Mouse (Mus musculus): ENCODE results near the gene D1Ertd622e.

D1Ertd622e gene

GRCm38 (mm10) chr1:97580270-97580669 is 81.6 kb downstream of the D1Ertd622e start:
- peak; percentile 36 for DNase-seq (ENCODE audit: low spot score)

DNA sequence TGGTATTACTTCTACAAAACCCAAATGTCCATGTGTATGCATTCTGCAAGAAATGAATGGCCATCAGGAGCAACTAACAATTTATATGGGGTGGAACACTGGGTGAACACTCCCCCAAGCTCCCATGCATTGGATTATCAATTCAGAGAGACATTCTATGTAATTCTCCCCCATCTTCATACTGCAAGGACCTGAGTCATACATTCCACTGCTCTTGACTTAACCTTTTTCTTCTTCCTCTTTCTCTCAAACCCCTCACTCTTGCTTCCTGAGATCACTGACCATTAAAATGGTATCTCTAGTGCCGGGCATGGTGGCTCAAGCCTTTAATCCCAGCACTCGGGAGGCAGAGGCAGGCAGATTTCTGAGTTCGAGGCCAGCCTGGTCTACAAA is 83.9 kb downstream of the D1Ertd622e start:
- DNase-seq (ENCODE audit: low spot score), result no peak

DNA sequence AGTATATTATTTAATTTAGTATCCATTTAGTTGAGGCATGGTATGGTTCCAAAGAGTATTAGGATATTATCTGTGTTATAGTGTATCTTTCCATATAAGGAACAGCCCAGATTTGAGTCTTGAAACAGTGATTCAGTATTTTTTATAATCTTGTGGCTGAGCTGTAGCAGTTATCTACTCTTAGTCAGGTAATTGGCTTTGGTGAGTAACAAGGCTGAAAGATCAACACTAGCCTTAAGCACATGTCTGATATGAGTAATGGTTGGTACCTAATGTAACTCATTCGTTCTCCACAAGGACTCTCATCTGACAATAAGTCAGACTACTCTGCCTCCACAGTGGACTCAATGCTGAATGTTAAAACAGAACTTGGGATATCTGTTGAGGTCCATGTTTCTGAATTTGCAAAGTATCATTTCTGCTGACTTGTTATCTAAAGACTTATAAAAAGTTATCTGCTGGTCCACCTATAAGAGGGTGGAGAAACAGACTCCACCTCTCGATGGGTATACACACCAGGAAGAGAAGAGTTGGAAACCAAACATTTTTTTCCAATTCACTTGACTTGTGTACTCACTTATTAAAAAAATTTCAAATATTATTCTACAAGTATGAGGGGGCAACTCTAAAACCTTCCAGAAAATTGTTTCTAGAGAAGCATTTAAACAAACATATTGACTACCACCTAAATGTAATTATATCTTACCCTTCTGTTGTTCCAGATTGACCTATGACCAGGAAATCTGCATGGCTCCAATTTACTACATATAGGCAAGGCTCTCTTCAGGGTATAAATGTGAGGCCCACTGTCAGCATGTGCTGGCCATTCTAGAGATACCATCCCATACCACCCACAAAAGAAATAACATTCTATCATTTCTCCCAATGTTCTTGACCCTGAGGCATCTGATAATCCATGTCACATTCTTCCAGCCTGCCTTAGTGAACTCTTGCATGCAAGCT is 84.5 kb downstream of the D1Ertd622e start:
- no peak for DNase-seq (ENCODE audit: low spot score)

DNA sequence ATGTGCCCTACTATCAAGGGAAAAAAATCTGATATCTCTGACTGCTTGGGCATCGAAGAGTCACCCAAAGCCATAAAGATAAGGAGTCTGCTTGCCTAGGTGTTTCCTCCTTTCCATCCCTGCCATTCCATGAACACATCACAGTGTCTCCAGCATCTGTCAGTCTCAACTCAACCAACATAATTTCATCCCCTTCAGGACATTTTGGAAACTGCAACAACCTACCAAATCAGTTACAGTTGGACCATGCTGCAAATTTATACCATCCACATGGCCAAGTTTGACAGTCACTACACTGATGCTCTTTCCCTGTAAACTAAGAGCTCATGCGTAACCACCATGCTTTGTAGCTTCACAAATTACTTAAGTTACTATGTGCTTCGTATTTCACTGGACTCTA is 85.3 kb downstream of the D1Ertd622e start:
- no peak for DNase-seq (ENCODE audit: low spot score)

- DNase-seq (ENCODE audit: low spot score), result no peak
Measured at GRCm38 (mm10) chr1:97570814-97571213, 91.1 kb downstream of the D1Ertd622e start.

- no peak for DNase-seq (ENCODE audit: low spot score)
Measured at GRCm38 (mm10) chr1:97567956-97568355, 93.9 kb downstream of the D1Ertd622e start.

DNA sequence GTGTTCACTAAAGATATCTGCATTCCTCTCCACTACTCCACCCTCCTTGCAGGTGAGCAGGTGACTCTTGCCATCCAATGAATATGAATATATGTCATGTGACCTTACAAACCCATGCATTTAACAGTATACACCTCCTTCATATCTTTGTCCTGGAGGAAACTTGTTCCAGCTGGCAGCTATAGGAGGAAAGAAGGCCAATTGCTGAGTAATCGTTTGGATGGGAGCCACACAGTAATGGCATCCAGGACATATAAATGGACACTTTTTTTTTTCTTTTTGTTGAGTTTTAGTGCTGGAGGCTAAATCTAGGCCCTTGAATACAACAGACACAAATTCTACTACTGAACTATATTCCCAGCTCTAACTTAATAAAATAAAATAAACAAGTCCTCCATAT is 97.2 kb downstream of the D1Ertd622e start:
- no peak for DNase-seq (ENCODE audit: low spot score)

- DNase-seq (ENCODE audit: low spot score), result no peak
Measured at GRCm38 (mm10) chr1:97562867-97563266, 99.0 kb downstream of the D1Ertd622e start.
